Mouse (Mus musculus) lung, postnatal 0 days (tissue): ENCODE results near the gene Prkcb.

Experiments used
- CTCF ChIP-seq: IDR thresholded peaks from 2 replicates; pipeline ENCODE4 v1.5.1; 2016; ENCODE audit warnings: antibody characterized with exemption, mild to moderate bottlenecking
- EP300 ChIP-seq: IDR thresholded peaks from 2 replicates; pipeline ENCODE4 v1.6.1; 2016; ENCODE audit warnings: antibody characterized with exemption, mild to moderate bottlenecking, control low read depth

DNA sequence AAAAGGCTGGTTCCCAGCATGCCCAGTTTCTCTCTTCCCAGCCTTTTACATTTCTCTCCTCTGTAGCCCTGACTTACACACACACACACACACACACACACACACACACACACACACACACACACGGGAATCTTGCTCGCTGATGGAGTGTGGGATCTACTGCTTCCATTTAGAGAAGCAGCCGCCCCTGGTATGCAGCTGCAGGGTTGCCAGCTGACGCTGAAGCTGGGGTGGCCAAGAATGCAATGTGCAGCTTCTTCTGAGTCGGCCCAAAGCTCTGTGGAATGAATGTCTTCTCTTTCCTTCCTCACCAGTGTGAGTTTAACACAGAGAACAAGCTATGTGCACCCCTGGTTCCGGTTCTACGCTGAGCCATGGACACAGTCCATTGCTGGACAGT lies 56.1 kb downstream of the Prkcb start:
- no peak for TF ChIP-seq CTCF
- TF ChIP-seq EP300: no peak
